In the genomic region with DNA sequence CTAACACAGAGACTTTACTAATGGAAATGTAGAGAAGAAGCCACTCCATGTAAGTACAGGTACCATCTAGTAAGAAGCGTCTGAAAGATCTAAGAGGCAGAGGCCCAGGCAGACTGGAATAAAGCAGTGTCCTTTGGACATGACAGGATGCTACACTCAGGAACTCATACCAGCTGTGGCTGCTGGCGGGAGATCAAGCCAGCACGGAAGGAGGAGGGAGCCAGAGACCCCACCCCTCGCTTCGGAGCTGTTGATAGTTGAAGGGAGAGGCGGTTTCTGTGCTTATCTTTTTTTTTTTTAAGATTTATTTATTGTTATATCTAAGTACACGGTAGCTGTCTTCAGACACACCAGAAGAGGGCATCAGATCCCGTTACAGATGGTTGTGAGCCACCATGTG, we compare ENCODE assay signal across 22 mouse cellular contexts. TPM values are rescaled to one million over a fixed set of nuclear protein-coding genes. Genes with fewer than 3 reads are reported as not detected.
DNase-seq lines count a peak whose midpoint lies in the region; ATAC-seq lines count a peak whose summit lies in the region.
"Had no signal": no experiment of that assay in that cellular context is flagged by ENCODE, and none has a peak within 500 bp of the region (broad histone marks: within the 10 kb centered on the region; RNA-seq: fewer than 3 reads in every experiment).

No protein-coding gene starts in this region.

- no peaks in the 10 kb centered on the region for H3K9me3 ChIP-seq in kidney, embryonic 14.5 days (ENCODE audit: control insufficient read depth, low read length)
- H3K9me3 ChIP-seq: embryonic facial prominence, embryonic 13.5 days; embryonic facial prominence, embryonic 15.5 days; forebrain, embryonic 10.5 days; forebrain, embryonic 12.5 days had no signal

- H3K4me2 ChIP-seq in kidney, embryonic 14.5 days (replicated peaks; ENCODE audit: low read depth, low read length) = no peak overlapping the region
- H3K4me2 ChIP-seq: embryonic facial prominence, embryonic 13.5 days; embryonic facial prominence, embryonic 15.5 days; forebrain, embryonic 12.5 days had no signal

- ATAC-seq in kidney, embryonic 14.5 days (ENCODE audit: low FRiP score, low TSS enrichment) = no peak
- ATAC-seq: forebrain, embryonic 14.5 days had no signal

- H3K27ac ChIP-seq in kidney, embryonic 14.5 days (ENCODE audit: low read depth, low read length) = no peak overlapping the region
- H3K27ac ChIP-seq: embryonic facial prominence, embryonic 13.5 days; embryonic facial prominence, embryonic 15.5 days; forebrain, embryonic 10.5 days; forebrain, embryonic 12.5 days had no signal

- no peak overlapping the region for H3K4me3 ChIP-seq in kidney, embryonic 14.5 days (ENCODE audit: low read length)
- H3K4me3 ChIP-seq: embryonic facial prominence, embryonic 13.5 days; embryonic facial prominence, embryonic 15.5 days; erythroblast, embryonic 14.5 days; forebrain, embryonic 10.5 days; forebrain, embryonic 12.5 days had no signal

- 55% methylated on average over 8 of the region's 8 CpGs for WGBS in kidney, embryonic 14.5 days

- H3K27me3 ChIP-seq in kidney, embryonic 14.5 days (ENCODE audit: control insufficient read depth, insufficient read depth, low read length) = no peaks in the 10 kb centered on the region
- H3K27me3 ChIP-seq: embryonic facial prominence, embryonic 13.5 days; embryonic facial prominence, embryonic 15.5 days had no signal

- H3K36me3 ChIP-seq in kidney, embryonic 14.5 days (ENCODE audit: control insufficient read depth, insufficient read depth, low read length) = no peaks in the 10 kb centered on the region
- H3K36me3 ChIP-seq: embryonic facial prominence, embryonic 13.5 days; embryonic facial prominence, embryonic 15.5 days; forebrain, embryonic 10.5 days; forebrain, embryonic 12.5 days had no signal

- peak; percentile 74 for DNase-seq in kidney, postnatal 10 days
- DNase-seq in kidney, adult 11 months = no peak
- DNase-seq in kidney, postnatal 4 days = peak; percentile 64 to 66
- DNase-seq in lung, postnatal 10 days = peak; percentile 57
- DNase-seq in lung, postnatal 25 days (ENCODE audit: low spot score) = no peak
- DNase-seq: adrenal gland, adult 2 months; adrenal gland, postnatal 10 days; adrenal gland, postnatal 25 days; cerebellum, adult 11 months; cerebellum, adult 18-20 months; cerebellum, adult 8-10 months; cerebellum, adult 9-11 months; cerebellum, postnatal 14 days; cerebellum, postnatal 36 days; embryo, embryonic 11 days had no signal

- no peaks in the 10 kb centered on the region for H3K4me1 ChIP-seq in kidney, embryonic 14.5 days (ENCODE audit: control insufficient read depth, insufficient read depth, low read length)
- H3K4me1 ChIP-seq: embryonic facial prominence, embryonic 13.5 days; embryonic facial prominence, embryonic 15.5 days; forebrain, embryonic 10.5 days; forebrain, embryonic 12.5 days had no signal

- no peak overlapping the region for H3K9ac ChIP-seq in kidney, embryonic 14.5 days (ENCODE audit: low read depth, low read length)
- H3K9ac ChIP-seq: embryonic facial prominence, embryonic 13.5 days; embryonic facial prominence, embryonic 15.5 days; forebrain, embryonic 12.5 days had no signal

RNA-seq across cellular contexts. Expression of a gene that starts 18.9 kb away (rescaled TPM):
- polyA plus RNA-seq in kidney, embryonic 14.5 days (2014; fragmentation: Nextera tagmentation; extraction: Ambion mirVana) = 0.16 and 0.36 TPM in 2 replicates

RNA-seq across cellular contexts. Expression of a gene that starts 19.5 kb away (rescaled TPM):
- 80.6 and 93.2 TPM in 2 replicates for polyA plus RNA-seq in kidney, embryonic 14.5 days (2014; fragmentation: Nextera tagmentation; extraction: Ambion mirVana)

RNA-seq across cellular contexts. Expression of a gene that starts 20.5 kb away (rescaled TPM):
- polyA plus RNA-seq in kidney, embryonic 14.5 days (2014; fragmentation: Nextera tagmentation; extraction: Ambion mirVana) = 28.5 and 41.4 TPM in 2 replicates

RNA-seq across cellular contexts. Expression of a gene that starts 38.7 kb away (rescaled TPM):
- 145 and 152 TPM in 2 replicates for polyA plus RNA-seq in kidney, embryonic 14.5 days (2014; fragmentation: Nextera tagmentation; extraction: Ambion mirVana)

RNA-seq across cellular contexts. Expression of a gene that starts 40.9 kb away (rescaled TPM):
- polyA plus RNA-seq in kidney, embryonic 14.5 days (2014; fragmentation: Nextera tagmentation; extraction: Ambion mirVana) = 1.5 and 1.7 TPM in 2 replicates
- polyA plus RNA-seq: forebrain, embryonic 14.5 days had no signal

Comparison
In these comparisons a context has a peak if more than half of its experiments do, and no peak if none do; other contexts are left out.
1. DNase-seq: peak in kidney, postnatal 10 days (single experiment), kidney, postnatal 4 days (2 of 2) and lung, postnatal 10 days (single experiment); none in kidney, adult 11 months (single experiment) and lung, postnatal 25 days (single experiment).